Mouse (Mus musculus): ENCODE data around the gene Kdm8. TPM values are rescaled to one million over a fixed set of nuclear protein-coding genes. Genes with fewer than 3 reads are reported as not detected.

Kdm8 gene
- polyA plus RNA-seq, 1 experiment from 2014 or later: 19.5 TPM

- Histone ChIP-seq H3K36me3 (peaks cover 56% of the 10 kb centered on the region), H3K4me3 (no peak overlapping the region), H3K9me3 (replicated peaks) (no peaks in the 10 kb centered on the region), H3K27ac (peak overlapping the region; percentile 47), H3K27me3 (ENCODE audit: low read depth, poor library complexity, severe bottlenecking) (no peaks in the 10 kb centered on the region), H3K4me1 (peaks cover 25% of the 10 kb centered on the region)
- 46% methylated on average over 13 of the region's 13 CpGs for WGBS
- peak; percentile 82 for DNase-seq (ENCODE audit: low spot score)
These were observed 27.7 kb downstream of the Kdm8 start for GRCm38 (mm10) chr7:125471991-125472741.

- 63% methylated on average over 4 of the region's 4 CpGs for WGBS
- Histone ChIP-seq H3K4me1 (peaks cover 25% of the 10 kb centered on the region), H3K27ac (0 out of 2 replicates have a peak overlapping the region, but pooled peaks have one; percentile 20), H3K27me3 (ENCODE audit: low read depth, poor library complexity, severe bottlenecking) (no peaks in the 10 kb centered on the region), H3K9me3 (replicated peaks) (no peaks in the 10 kb centered on the region), H3K36me3 (peaks cover 48% of the 10 kb centered on the region), H3K4me3 (no peak overlapping the region)
- DNase-seq (ENCODE audit: low spot score): no peak
These were observed 30.1 kb downstream of the Kdm8 start for GRCm38 (mm10) chr7:125474535-125474934.

- Histone ChIP-seq H3K4me3 (no peak overlapping the region), H3K27me3 (ENCODE audit: low read depth, poor library complexity, severe bottlenecking) (no peaks in the 10 kb centered on the region), H3K36me3 (peaks cover 44% of the 10 kb centered on the region), H3K4me1 (peaks cover 25% of the 10 kb centered on the region), H3K27ac (peak overlapping the region; percentile 31), H3K9me3 (replicated peaks) (no peaks in the 10 kb centered on the region)
- no peak for DNase-seq (ENCODE audit: low spot score)
- 63% methylated on average over 11 of the region's 11 CpGs for WGBS
These were observed 31.2 kb downstream of the Kdm8 start for GRCm38 (mm10) chr7:125475601-125476251.

- H3K27ac ChIP-seq: no peak overlapping the region
- H3K4me1 ChIP-seq: peaks cover 25% of the 10 kb centered on the region
- no peak for DNase-seq (ENCODE audit: low spot score)
- H3K9me3 ChIP-seq (replicated peaks): no peaks in the 10 kb centered on the region
- H3K4me3 ChIP-seq: no peak overlapping the region
- no peaks in the 10 kb centered on the region for H3K27me3 ChIP-seq (ENCODE audit: low read depth, poor library complexity, severe bottlenecking)
- WGBS: 86% methylated on average over 7 of the region's 7 CpGs
- H3K36me3 ChIP-seq: peaks cover 56% of the 10 kb centered on the region
These were observed 34.0 kb downstream of the Kdm8 start for GRCm38 (mm10) chr7:125478391-125478984.

GRCm38 (mm10) chr7:125480518-125480917 lies 36.0 kb downstream of the Kdm8 start:
- Histone ChIP-seq H3K27me3 (ENCODE audit: low read depth, poor library complexity, severe bottlenecking) (no peaks in the 10 kb centered on the region), H3K4me1 (peaks cover 16% of the 10 kb centered on the region), H3K36me3 (peaks cover 70% of the 10 kb centered on the region), H3K4me3 (no peak overlapping the region), H3K9me3 (replicated peaks) (no peaks in the 10 kb centered on the region), H3K27ac (no peak overlapping the region)
- WGBS: 90% methylated on average over 4 of the region's 4 CpGs
- DNase-seq (ENCODE audit: low spot score): no peak

GRCm38 (mm10) chr7:125482339-125482738 lies 37.9 kb downstream of the Kdm8 start:
- Histone ChIP-seq H3K27ac (no peak overlapping the region), H3K9me3 (replicated peaks) (no peaks in the 10 kb centered on the region), H3K27me3 (ENCODE audit: low read depth, poor library complexity, severe bottlenecking) (no peaks in the 10 kb centered on the region), H3K4me1 (no peaks in the 10 kb centered on the region), H3K36me3 (peaks cover 73% of the 10 kb centered on the region), H3K4me3 (no peak overlapping the region)
- DNase-seq (ENCODE audit: low spot score): no peak
- 83% methylated on average over 3 of the region's 3 CpGs for WGBS

- WGBS: 74% methylated on average over 2 of the region's 2 CpGs
- H3K36me3 ChIP-seq: peaks cover 68% of the 10 kb centered on the region
These were observed 38.4 kb downstream of the Kdm8 start for GRCm38 (mm10) chr7:125482886-125483285.

GRCm38 (mm10) chr7:125484791-125485190 lies 40.3 kb downstream of the Kdm8 start:
- H3K36me3 ChIP-seq: peaks cover 59% of the 10 kb centered on the region

More at GRCm38 (mm10) chr7:125482886-125483285, 38.4 kb downstream of the Kdm8 start:
- H3K4me3 ChIP-seq: no peak overlapping the region
- no peaks in the 10 kb centered on the region for H3K4me1 ChIP-seq
- no peaks in the 10 kb centered on the region for H3K9me3 ChIP-seq (replicated peaks)
- H3K27me3 ChIP-seq (ENCODE audit: low read depth, poor library complexity, severe bottlenecking): no peaks in the 10 kb centered on the region
- DNase-seq (ENCODE audit: low spot score): no peak
- no peak overlapping the region for H3K27ac ChIP-seq

GRCm38 (mm10) chr7:125486121-125486630 lies 41.7 kb downstream of the Kdm8 start:
- 95% methylated on average over 16 of the region's 16 CpGs for WGBS
- DNase-seq (ENCODE audit: low spot score): no peak
- peaks cover 8% of the 10 kb centered on the region; the same call in 1 of the 2 replicates for H3K4me1 ChIP-seq
- no peak overlapping the region for H3K4me3 ChIP-seq
- no peaks in the 10 kb centered on the region for H3K27me3 ChIP-seq (ENCODE audit: low read depth, poor library complexity, severe bottlenecking)
- no peaks in the 10 kb centered on the region for H3K9me3 ChIP-seq (replicated peaks)
- peaks cover 48% of the 10 kb centered on the region for H3K36me3 ChIP-seq
- H3K27ac ChIP-seq: no peak overlapping the region

More at GRCm38 (mm10) chr7:125484791-125485190, 40.3 kb downstream of the Kdm8 start:
- WGBS: 95% methylated on average over 7 of the region's 7 CpGs
- Histone ChIP-seq H3K27ac (no peak overlapping the region), H3K4me3 (no peak overlapping the region), H3K27me3 (ENCODE audit: low read depth, poor library complexity, severe bottlenecking) (no peaks in the 10 kb centered on the region), H3K4me1 (no peaks in the 10 kb centered on the region), H3K9me3 (replicated peaks) (no peaks in the 10 kb centered on the region)
- DNase-seq (ENCODE audit: low spot score): no peak

- DNase-seq (ENCODE audit: low spot score): no peak
- peaks cover 16% of the 10 kb centered on the region for H3K4me1 ChIP-seq
- no peak overlapping the region for H3K27ac ChIP-seq
- no peaks in the 10 kb centered on the region for H3K27me3 ChIP-seq (ENCODE audit: low read depth, poor library complexity, severe bottlenecking)
- peaks cover 40% of the 10 kb centered on the region for H3K36me3 ChIP-seq
- WGBS: 90% methylated on average over 10 of the region's 10 CpGs
- no peak overlapping the region for H3K4me3 ChIP-seq
- no peaks in the 10 kb centered on the region for H3K9me3 ChIP-seq (replicated peaks)
These were observed 42.6 kb downstream of the Kdm8 start for GRCm38 (mm10) chr7:125487126-125487525.

GRCm38 (mm10) chr7:125488706-125489105 lies 44.2 kb downstream of the Kdm8 start:
- H3K36me3 ChIP-seq: peaks cover 28% of the 10 kb centered on the region
- 90% methylated on average over 6 of the region's 6 CpGs for WGBS
- peaks cover 20% of the 10 kb centered on the region for H3K4me1 ChIP-seq

GRCm38 (mm10) chr7:125489636-125490035 lies 45.2 kb downstream of the Kdm8 start:
- Histone ChIP-seq H3K4me1 (peaks cover 20% of the 10 kb centered on the region), H3K27me3 (ENCODE audit: low read depth, poor library complexity, severe bottlenecking) (no peaks in the 10 kb centered on the region), H3K36me3 (peaks cover 19% of the 10 kb centered on the region), H3K9me3 (replicated peaks) (no peaks in the 10 kb centered on the region), H3K4me3 (no peak overlapping the region), H3K27ac (no peak overlapping the region)
- no peak for DNase-seq (ENCODE audit: low spot score)
- 95% methylated on average over 2 of the region's 2 CpGs for WGBS

More at GRCm38 (mm10) chr7:125488706-125489105, 44.2 kb downstream of the Kdm8 start:
- Histone ChIP-seq H3K9me3 (replicated peaks) (no peaks in the 10 kb centered on the region), H3K27ac (no peak overlapping the region), H3K4me3 (no peak overlapping the region), H3K27me3 (ENCODE audit: low read depth, poor library complexity, severe bottlenecking) (no peaks in the 10 kb centered on the region)
- DNase-seq (ENCODE audit: low spot score): no peak
